Mouse (Mus musculus) yolk sac, embryonic 10.5 days (tissue): ENCODE measurements around the gene Vps39.

ENCODE experiments used
- DNase-seq: peaks from one replicate; pipeline ENCODE4 v3.0.0-alpha.2; 2017; ENCODE audit warnings: low spot score

Gene Vps39

GRCm38 (mm10) chr2:120299866-120300265, 53.1 kb downstream of the Vps39 start:
- no peak for DNase-seq

GRCm38 (mm10) chr2:120296160-120296559, 56.8 kb downstream of the Vps39 start:
- no peak for DNase-seq

GRCm38 (mm10) chr2:120291471-120292078, 61.4 kb downstream of the Vps39 start:
- no peak for DNase-seq

GRCm38 (mm10) chr2:120288995-120289394, 63.9 kb downstream of the Vps39 start, which contains the start of gene Pla2g4d:
Gene Pla2g4d (minus strand): TSS chr2:120289197.
- no peak for DNase-seq

GRCm38 (mm10) chr2:120288401-120288800, 64.5 kb downstream of the Vps39 start:
- DNase-seq: no peak

DNA sequence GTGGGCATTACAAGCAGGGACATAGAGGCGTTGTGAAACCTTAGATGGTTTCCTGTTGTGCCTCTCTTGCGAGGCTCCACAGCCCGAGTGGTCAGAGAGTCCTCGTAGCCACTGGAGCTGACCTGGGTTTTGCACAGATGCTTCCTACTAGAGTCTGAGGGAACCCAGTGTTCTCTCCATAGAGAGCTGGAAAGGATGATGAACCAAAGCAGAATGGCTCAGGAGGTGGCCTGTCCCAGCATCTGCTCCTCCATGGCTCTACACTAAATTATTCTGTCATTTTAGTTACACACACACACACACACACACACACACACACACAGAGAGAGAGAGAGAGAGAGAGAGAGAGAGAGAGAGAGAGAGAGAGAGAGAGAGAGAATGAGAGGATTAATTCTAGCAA, 67.3 kb downstream of the Vps39 start:
- DNase-seq: no peak

- no peak for DNase-seq
Observed at GRCm38 (mm10) chr2:120284705-120285104, 68.2 kb downstream of the Vps39 start.

DNA sequence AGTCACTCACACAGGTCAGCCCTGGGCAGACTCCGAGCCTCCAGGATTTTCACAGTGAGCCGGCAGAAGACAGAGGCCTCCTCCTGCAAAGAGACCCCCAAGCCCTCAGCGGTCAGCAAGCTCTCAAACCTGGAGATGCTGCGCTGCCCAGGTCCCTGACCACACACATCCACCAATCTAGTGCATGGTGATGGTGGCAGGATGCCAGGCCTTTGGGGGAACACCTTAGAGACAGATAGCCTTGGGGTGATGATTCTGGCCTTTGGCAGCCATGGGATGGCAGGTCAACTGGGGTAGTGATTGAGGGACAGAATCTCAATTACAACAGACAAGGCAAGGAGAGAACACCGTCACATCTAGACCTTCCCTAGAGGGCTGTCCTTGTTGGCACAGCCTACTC, 68.8 kb downstream of the Vps39 start:
- DNase-seq: no peak

GRCm38 (mm10) chr2:120283550-120283949, 69.4 kb downstream of the Vps39 start:
- DNase-seq: no peak

GRCm38 (mm10) chr2:120281221-120281620, 71.7 kb downstream of the Vps39 start:
- DNase-seq: no peak

GRCm38 (mm10) chr2:120279961-120280360, 73.0 kb downstream of the Vps39 start:
- no peak for DNase-seq

DNA sequence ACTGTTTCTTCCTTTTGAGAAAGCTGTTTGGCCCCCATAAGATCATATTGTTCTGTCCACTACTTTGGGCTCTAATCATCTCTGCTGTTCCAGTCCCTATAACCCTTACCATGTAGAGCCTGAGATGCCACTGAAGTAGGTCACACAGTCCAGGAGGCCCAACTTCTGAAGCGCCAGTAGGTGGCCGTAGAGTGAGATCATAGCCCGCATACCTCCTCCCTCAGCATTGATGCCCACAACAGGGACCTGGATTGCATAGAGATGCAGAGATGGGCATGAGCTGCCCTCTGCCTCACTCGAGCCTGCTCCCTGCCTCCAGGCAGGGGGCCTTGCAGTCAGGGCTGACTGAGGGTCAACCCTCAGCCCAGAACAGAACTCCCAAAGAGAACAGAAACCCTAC, 76.0 kb downstream of the Vps39 start:
- no peak for DNase-seq

- no peak for DNase-seq
Observed at GRCm38 (mm10) chr2:120268635-120269034, 84.3 kb downstream of the Vps39 start.
